Mouse (Mus musculus) heart, postnatal 0 days (tissue): Measurements from ENCODE around the gene Gabpb1.
"Not testable (repeated sequence)": the region's sequence is repeated elsewhere in the genome, so short reads cannot be mapped to it uniquely, and the experiment has no call there.

Experiments
- CTCF ChIP-seq: IDR thresholded peaks from 2 replicates; pipeline ENCODE4 v1.5.1; 2016; ENCODE audit warnings: antibody characterized with exemption, control low read depth, low read depth
- EP300 ChIP-seq: IDR thresholded peaks from 2 replicates; pipeline ENCODE4 v1.6.1; 2016; ENCODE audit warnings: antibody characterized with exemption, low read depth

GRCm38 (mm10) chr2:126609600-126609999, 66.5 kb downstream of the Gabpb1 start:
- TF ChIP-seq CTCF, EP300: not testable (repeated sequence)
